Mouse (Mus musculus): ENCODE data around the gene Optn.
A peak's percentile ranks its signal among the peaks of the same experiment; 100 is the strongest.
"Not testable (repeated sequence)": the region's sequence is repeated elsewhere in the genome, so short reads cannot be mapped to it uniquely, and the experiment has no call there.

Optn gene

DNA sequence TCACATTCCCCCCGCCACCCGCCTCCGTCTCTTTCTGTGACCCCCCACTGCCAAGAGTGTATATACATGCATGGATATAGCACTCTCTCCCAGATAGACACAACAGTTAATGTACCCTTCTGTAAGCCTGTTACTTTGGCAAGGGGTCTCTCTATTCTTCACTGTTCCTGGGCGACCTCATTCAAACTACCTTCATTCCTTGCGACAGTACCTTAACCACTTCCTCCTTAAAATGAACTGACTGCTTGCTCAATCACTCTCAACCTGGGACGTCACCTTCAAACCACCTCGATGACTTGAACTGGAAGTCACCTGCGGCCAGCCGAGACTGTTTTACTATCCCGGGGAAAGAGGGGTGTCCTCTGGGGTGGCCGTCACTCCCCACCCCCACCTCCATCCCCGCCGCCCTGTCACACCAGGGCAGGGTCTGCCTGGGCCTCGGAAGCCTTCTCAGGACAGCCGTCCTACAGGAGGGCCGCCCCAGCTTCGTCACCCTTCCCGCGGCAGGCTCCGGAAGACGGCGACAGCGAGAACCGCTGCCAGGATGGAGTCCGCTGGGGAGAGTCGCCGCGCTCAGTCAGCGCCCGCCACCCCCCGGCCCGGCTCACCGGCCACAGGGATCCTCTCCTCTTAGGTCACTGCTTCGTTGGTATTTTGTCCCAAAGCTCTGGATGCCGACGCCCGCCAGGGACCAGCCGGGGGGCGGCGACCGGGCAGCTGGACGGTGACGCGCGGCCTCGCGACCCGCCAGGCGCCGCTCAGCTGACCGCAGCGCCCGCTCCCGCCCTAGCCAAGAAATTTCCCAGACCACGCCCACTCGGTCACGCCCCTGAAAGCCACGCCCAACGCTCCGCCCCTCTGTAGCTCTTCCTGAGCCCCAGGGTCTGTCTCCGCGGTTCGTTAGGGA is at the start of gene Optn:
Gene Optn (minus strand): TSS at position 753 of the 907 bp plus-strand sequence.
- peak; percentile 74 for DNase-seq (ENCODE audit: low read depth, low spot score)

DNA sequence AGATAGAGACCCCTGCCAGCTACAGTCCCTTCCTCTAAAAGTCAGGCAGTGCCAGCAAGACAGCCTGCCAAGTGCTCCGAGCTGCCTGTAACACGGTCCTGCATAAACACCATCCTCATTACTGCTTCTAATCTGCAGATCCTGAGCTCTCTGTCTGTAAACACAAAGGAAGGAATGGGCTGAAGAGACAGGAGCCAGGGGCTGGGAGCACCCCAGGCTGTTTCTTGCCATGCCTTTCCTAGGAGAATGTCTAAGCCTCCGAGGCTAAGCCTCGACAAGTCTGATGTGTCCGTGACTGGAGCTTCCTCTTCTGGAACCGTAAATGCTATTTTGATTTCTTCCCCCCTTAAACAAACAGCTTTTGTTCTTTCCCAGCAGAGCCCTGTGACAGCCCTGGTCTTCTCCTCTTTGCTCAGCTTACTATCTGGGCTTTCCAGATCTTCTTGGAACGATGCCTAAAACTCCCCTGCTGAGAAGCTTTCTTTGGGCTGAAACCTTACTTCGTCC is 49.0 kb upstream of the Optn start:
- no peak for DNase-seq (ENCODE audit: low read depth, low spot score)

DNA sequence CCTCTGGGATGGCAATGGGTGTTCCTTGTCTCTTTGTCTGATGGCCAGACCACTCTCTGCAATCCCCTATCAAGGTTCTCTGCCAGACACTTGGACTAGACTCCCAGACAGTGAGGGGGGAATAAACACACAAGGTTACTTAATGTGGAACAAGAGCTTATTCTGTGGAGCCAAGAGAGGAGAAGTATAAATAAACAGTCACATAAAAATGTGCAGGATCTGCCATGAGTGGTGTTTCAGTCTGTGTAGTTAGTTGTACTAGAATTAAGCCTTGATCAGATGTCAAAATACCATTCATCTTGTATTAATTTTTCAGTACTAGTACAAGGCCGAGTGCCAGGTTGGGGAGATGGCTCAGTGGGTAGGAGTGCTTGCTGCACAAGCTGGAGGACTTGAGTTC is 39.0 kb upstream of the Optn start:
- DNase-seq (ENCODE audit: low read depth, low spot score) = no peak

DNA sequence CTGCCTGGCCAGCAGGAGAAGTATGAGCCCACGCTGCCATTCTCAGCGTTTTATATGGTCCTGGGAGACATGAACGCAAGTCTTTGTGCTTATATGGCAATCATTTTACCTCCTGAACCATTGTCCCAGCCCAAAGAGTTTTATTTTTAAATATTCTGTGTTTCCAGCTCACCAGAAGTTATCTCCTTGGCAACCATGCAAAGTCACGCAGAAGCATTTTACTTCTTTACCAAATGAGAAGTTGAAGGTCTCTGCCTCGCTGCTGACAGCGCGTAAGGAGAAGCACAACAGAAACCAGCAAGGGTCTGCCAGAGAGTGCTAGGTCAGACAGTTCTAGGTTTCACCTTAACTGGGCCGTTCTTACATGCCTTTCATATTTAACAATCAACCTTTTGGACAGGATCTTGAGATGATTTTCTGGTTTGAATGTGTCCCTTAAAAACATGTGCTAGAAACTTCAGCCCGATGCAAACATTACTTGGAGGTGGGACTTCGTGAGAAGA is 37.9 kb upstream of the Optn start:
- no peak for DNase-seq (ENCODE audit: low read depth, low spot score)

DNA sequence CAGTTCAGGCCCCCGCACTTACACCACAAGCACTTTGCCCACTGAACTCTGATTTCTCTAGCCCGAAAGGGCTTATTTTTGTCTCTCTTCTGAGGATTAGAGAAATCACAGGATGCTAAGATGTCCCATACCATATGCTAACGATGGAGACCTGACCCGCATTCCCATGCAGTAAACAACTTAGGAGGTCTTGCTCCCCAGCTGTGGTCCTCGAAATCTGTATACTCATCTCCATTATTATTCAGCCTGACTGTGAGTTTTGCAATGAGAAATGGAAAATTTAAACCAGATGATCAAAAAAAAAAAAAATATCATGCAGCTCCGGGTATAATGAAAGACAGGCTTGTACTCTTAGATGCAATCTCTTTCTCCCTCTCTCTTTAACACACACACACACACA is 35.3 kb upstream of the Optn start:
- DNase-seq (ENCODE audit: low read depth, low spot score) = no peak

DNA sequence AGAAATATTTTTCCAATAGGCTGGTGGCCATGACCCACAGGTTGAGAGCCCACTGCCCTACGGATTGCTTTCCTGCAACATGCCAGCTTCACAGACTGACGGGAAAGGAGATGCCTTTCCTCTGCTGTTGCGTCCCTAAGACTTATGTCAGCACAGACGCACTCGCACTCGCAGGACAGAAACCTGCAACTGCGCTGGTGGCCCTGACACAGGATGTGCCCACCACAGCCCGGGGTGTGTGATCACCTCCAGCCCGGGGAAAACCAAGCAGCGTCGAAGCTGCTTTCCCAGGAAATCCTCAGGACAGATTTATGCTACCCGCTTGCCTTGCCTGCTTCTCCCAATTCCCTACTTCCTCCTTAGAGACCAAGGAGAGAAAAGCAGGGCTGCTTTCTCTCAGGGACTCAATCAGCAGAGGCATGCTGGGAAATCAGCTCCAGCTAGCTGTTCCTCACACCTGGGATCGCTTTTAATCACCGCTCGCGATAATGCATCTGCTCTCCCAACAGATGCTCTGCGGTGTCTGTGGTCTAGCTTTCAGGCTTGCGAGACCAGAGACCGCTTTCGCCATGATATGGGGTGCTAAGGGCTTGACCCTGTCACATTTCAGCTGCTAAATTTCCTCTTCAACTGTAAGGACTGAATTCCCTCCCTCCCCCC is 34.1 kb upstream of the Optn start:
- DNase-seq (ENCODE audit: low read depth, low spot score) = peak; percentile 23

DNA sequence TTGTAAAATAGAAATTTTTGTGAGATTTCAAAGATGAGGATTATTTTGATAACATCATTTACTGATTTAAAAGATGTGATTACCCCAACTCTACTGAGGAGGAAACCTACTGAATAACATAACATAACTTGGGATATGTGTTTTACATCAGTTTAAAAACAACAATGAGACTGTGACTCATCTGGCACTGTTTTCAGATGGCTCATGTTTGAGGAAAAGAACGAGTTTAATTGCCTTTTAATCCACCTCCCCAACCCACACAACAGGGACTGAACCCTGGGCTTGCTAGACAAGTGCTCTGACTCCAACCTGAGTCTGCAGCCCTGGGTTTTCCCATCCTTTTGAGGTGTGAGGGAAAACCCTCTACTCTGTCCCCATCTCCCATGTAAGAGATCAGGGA is 31.5 kb upstream of the Optn start:
- no peak for DNase-seq (ENCODE audit: low read depth, low spot score)

GRCm38 (mm10) chr2:5094876-5095275 is 31.0 kb upstream of the Optn start:
- DNase-seq (ENCODE audit: low read depth, low spot score) = no peak

- peak; percentile 23 for DNase-seq (ENCODE audit: low read depth, low spot score)
These were observed 26.5 kb upstream of the Optn start for GRCm38 (mm10) chr2:5090385-5090784.

GRCm38 (mm10) chr2:5087667-5088066 is 23.8 kb upstream of the Optn start:
- no peak for DNase-seq (ENCODE audit: low read depth, low spot score)

- DNase-seq (ENCODE audit: low read depth, low spot score) = no peak
These were observed 19.9 kb upstream of the Optn start for GRCm38 (mm10) chr2:5083739-5084138.

DNA sequence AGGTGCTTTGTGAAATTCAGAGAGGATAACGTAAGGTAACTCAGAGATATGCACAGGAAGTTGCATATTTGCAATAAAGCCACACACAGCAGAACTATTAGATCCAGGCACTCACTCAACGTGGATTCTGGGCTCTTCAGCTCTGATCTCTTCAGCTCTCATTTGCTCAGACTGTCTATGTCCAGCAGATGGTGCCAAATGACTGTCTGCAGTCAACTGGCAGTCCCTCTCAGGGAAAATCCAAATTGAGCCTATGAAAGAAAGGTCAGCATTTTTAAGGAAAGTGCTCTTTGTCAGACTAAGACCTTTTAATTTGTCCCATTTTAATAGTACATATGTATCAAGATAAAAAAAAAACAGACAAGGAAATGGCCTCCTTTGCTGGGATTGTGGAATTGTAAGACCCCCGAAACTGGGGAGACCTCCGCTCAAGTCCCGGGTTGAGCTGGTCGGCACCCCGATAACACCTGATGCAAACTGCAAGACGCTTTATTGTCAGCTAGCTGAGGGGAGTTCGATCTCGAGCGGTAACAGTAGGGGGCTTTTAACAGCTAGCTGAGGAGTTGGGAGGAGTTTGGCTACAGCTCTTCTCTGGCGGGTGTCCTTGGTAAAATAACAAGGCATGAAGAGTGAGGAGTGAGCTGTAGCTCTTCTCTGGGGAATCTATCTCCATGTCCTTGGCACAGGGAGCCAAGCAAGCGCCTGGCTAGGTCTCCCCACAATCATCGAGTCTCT is 16.4 kb upstream of the Optn start:
- peak; percentile 53 for DNase-seq (ENCODE audit: low read depth, low spot score)

DNA sequence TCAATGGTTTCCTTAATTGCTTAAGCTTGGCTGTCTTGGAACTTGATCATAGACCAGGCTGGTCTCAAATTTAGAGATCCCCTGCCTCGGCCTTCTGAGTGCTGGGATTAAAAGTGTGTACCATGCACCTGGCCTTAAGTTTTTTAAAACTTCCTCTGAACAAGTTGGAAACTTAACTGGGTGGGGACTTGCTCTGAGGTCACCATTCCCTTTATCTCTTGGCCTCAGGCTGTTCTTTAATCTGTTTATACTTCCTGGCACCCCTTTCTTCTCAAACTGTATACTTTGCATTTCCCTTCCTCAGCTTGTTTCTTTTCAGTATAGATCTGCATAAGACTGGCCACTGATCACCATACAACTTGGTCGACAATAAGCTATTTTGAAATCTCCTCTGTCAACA is 14.1 kb upstream of the Optn start:
- no peak for DNase-seq (ENCODE audit: low read depth, low spot score)

- DNase-seq (ENCODE audit: low read depth, low spot score) = no peak
These were observed 13.6 kb upstream of the Optn start for GRCm38 (mm10) chr2:5077490-5077889.

DNA sequence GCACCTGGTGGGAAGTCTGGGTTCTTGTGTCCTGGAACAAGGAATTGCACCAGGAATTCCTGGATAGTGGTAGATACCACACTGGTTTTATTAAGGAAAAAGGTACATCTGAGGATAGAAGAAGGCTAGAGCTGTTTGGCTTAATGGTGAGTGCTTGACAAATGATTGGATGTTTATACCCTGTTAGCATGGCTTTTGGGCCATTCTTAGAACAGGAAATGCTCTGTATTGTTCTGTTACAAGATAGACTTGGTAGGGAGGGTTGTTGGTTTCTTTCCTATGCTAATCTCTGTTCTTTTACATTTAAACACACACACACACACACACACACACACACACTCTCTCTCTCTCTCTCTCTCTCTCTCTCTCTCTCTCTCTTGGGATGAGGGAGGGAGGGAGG is 12.0 kb upstream of the Optn start:
- no peak for DNase-seq (ENCODE audit: low read depth, low spot score)

- DNase-seq (ENCODE audit: low read depth, low spot score) = no peak
These were observed 11.6 kb upstream of the Optn start for GRCm38 (mm10) chr2:5075432-5075831.

DNA sequence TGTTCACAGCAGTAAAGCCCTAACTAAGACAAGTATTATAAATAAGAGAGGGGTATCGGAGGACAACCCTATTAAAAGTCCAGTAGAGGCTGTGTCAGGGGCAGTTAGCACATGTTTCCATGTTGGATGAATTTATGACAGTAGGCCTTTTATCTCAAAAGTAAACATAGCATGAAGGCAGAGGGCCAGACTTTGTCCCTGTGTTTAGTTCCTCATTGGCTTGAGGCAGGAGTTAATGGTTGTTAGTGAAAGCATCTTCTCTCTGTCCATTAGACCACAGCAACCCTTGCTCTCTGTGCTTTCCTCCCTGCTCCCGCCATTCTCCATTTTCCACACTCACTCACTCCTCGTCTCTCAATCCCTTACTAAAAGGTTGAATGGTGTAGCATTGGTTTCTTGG is 9.9 kb upstream of the Optn start:
- DNase-seq (ENCODE audit: low read depth, low spot score) = no peak

DNA sequence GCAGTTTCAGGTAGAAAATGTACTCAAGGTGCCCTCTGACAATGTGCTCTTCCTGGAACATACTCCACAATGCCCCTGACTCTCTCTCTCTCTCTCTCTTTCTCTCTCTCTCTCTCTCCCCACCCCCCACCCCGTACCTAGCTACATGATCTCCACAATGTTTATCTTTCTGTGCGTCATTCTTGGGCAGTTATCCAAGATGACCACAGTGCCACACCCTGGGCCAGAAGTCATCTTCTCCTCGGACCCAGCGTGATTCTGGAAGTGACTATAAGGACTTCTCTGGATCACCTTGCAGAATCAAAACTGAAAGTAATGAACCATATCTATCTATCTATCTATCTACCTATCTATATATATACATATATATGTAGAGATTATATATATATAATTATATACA is 4.1 kb upstream of the Optn start:
- DNase-seq (ENCODE audit: low read depth, low spot score) = no peak

DNA sequence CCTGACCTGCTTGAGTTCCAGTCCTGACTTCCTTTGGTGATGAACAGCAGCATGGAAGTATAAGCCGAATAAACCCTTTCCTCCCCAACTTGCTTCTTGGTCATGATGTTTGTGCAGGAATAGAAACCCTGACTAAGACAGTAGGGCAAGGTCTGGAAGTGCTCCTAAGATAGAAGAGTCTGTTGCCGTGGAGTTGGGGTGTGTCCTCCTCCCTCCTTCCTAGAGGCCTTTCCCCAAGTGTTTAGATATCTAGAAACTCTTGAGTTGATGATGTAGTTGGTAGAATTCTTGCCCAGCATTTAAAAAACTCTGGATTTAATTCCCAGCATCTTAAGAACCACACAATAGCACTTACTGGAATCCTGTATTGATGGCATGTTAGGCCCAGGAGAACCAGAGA is 3.4 kb upstream of the Optn start:
- not testable (repeated sequence) for DNase-seq (ENCODE audit: low read depth, low spot score)

GRCm38 (mm10) chr2:5064247-5064646 is 396 bp upstream of the Optn start:
- DNase-seq (ENCODE audit: low read depth, low spot score) = no peak

GRCm38 (mm10) chr2:5062496-5063298 is 1.2 kb downstream of the Optn start:
- no peak for DNase-seq (ENCODE audit: low read depth, low spot score)

All from embryo, embryonic 11.5 days (tissue).